Mouse (Mus musculus): ENCODE data around the gene Tbc1d13.
"Not testable (repeated sequence)": the region's sequence is repeated elsewhere in the genome, so short reads cannot be mapped to it uniquely, and the experiment has no call there.

Gene Tbc1d13

DNA sequence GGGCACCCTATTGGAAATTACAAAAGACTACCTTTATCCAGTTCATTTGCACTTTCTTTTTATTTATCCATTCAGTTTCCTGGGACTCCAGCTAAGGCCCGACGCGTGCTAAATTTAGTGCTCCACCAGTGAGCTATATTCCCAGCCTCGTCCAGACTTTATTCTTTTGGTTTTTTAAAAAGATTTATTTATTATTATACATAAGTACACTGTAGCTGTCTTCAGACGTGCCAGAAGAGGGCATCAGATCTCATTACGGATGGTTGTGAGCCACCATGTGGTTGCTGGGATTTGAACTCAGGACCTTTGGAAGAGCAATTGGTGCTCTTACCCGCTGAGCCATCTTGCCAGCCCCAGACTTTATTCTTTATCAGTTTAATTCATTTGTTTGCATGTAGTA lies 45.2 kb downstream of the Tbc1d13 start:
- DNase-seq (ENCODE audit: low spot score): not testable (repeated sequence)

DNA sequence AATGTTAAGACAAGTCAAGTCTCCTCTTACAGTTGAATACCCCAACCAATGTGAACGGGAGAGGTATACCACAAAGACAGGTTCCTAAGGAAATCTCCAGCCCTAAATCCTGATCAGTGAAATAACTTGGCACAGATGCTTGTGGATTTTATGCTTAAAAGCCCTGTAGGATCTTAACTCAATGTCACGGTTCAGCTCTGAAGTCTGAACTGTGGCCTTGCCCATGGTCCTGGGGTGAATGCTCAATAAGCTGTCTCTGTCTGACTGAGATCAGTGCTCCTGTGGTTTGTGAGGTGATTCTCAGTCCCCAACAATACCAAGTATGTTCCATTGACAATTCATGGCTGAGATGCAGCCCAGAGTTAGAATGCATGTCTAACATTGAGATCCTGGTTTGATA lies 48.9 kb downstream of the Tbc1d13 start:
- DNase-seq (ENCODE audit: low spot score): no peak

DNA sequence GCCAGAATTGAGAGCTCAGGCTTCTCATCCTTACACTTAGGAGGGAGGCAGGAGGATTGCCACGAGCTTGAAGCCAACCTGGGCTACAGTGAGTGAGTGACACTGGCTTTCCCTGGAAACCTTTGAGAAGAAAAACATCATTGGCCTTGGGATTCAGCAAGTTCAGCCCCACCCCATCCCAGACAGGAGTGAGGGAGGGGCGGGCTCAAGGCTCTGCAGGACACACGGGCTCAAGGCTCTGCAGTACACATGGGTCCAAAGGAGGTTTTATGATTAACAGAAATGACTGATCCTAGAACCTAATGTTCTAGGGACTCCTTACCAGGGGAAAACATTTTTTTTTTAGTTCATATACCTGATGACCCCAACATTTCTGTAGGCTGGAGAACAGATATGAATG lies 50.2 kb downstream of the Tbc1d13 start:
- no peak for DNase-seq (ENCODE audit: low spot score)

DNA sequence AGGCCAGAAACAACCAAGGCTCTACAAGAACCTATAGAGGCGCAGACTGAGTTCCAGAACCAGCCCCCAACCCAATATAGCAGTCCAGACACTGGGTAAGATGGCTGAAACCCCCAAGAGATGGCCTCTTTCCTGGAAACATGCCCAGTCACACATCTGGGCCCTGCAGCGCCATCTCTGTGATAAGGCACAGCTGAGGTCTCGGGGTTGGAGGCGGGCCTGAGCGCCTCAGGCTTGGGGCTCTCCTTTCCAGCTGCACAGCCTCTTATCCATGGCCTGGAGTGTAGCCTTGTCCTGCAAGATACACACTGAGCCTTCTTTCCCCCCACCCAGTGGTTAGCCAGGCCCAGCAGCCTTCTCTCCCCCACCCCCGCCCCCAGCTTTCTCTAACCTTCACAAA lies 51.7 kb downstream of the Tbc1d13 start:
- no peak for DNase-seq (ENCODE audit: low spot score)

DNA sequence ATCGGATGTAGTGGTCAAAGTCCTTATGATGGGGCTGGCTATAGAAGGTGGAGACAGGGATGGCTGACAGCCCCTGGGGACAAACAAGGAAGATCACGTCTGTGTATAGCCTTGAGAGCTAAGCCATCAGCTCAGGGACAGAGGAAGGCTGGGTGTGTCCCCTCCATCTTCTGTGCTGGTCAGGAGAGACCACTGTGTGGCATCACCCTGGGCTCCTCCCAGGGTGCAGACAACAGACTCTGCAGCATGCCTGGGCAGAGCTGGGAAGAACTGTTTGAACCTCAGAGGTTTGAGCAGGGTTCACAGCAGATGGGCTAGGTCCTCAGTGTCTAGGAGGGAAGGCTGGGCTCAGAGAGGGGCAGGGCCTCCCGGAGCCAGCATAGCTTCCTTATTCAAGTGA lies 52.1 kb downstream of the Tbc1d13 start:
- no peak for DNase-seq (ENCODE audit: low spot score)

DNA sequence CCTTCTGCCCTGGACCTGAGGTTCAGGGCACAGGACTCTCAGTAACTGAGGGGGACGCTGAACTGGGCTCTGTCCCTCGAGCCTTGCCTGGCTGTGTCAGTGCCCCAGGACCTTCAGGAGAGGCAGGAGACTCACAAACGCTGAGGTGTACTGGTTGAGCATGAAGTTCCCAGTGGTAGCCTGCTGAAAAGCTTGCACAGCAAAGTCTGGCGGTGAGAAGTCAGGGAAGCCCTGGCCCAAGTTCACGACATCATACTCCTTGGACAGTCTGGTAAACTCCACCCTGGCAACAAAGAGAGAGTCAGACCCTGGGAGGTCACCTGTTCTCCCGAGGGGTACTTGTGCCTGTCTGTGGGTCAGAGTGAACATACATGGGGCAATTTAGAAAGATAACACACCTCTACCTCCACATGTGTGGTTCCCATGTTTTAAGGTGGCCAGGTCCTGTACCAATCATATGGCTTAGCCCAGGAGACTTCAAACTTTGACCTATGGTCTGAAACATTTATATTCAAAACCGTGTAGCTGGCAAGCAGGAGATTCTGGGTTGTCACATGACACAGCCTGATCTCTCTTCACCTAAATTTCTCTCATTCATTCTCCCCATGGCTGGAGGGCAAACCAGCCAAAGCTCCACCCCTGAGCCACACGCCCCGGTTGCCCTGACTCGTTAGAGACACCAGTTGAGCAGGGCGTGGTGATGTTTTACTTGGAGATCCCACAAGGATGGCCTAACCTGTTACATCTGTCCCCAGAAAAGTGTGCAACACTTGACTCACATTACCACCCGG lies 58.4 kb downstream of the Tbc1d13 start:
- no peak for DNase-seq (ENCODE audit: low spot score)

DNA sequence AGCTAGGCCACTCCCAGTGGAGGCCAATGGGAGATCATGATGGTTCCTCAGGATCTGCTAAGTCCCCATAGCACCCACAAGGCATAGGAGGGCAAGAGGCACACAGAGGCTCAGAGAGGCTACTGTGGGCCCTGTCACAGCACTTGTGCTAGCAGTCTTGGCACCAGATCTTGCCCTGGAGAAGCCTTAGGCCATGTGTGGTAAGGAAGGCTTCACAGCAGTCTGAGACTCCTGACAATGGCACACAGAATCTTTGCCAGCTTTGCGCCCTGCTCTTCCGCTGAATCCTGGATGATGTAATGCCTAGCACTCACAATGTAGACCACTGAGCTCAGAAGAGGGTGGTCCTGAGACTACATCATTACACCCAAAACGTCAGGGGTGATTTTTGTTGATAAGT lies 61.1 kb downstream of the Tbc1d13 start:
- no peak for DNase-seq (ENCODE audit: low spot score)

DNA sequence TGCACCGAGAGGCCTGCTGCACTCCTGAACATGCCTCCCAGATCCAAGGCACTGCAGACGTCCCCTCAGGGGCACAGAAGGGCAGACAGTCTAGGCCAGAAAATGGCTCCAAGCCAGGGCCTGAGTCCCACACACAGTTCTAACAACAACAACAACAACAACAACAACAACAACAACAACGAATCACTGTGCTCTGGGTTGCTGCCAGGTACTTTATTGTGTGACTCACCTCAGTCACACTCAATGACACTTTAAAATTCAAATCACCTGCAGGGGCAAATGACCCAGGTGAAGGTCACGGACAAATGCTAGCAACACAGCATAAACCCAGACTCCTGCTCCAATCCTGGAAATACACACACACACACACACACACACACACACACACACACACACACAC lies 64.5 kb downstream of the Tbc1d13 start:
- DNase-seq (ENCODE audit: low spot score): no peak

DNA sequence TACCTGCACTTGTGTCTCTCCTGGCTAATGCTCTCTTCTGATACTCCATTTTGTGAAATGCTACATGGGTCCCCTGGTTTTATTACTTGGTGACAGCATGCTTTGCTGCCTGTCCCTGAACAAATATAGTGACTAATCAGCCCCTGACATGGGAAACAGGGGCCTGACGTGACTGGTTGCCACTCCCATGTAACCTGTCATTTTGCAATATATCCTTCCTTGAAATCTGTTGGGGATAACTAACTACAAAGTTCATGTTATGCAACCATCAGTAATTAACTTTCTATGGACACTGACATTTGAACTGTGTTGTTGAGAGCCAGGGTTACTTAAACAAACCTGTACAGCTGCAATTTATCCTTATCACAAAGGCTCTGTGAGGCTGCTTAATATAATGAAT lies 66.4 kb downstream of the Tbc1d13 start:
- no peak for DNase-seq (ENCODE audit: low spot score)

DNA sequence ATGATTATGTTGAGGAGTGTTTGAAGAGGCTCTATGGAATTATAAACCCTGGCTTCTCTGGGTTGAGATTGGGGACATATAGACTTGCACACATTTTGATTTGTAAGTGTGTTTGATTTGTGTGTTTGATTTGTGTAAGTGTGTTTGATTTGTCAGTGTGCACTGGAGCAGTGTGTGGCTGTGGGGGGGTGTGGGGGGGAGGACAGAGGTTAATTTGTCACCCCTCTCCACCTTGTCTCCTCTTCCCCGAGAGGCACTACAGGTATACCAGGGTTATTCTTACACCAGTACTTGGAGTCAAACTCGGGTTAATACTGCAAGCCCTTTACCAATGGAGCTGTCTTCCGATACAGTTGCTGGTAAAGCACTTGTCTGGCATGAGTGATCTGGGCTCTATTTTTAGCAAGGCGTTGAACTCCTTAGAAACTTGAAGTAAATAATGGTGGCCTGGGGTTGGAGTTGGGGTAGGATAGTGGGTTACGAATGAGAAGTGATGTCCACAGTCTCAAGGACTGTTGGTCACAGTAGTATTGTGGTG lies 66.9 kb downstream of the Tbc1d13 start:
- DNase-seq (ENCODE audit: low spot score): no peak

All from ovary, adult 18-20 months (tissue).